Mouse (Mus musculus) urinary bladder, postnatal 36 days (tissue): ENCODE results near the gene Nt5c3b.

Experiments
- DNase-seq, 2 experiments: peaks; one replicate each; pipeline ENCODE4 v3.0.0; 2022; ENCODE audit warnings: low spot score in 2 of 2, mixed read lengths in 1 of 2

Gene Nt5c3b

GRCm38 (mm10) chr11:100399727-100400538 is 41.7 kb downstream of the Nt5c3b start:
- no peak for DNase-seq

GRCm38 (mm10) chr11:100399320-100399719 is 42.3 kb downstream of the Nt5c3b start:
- DNase-seq, result no peak

- no peak for DNase-seq
Observed at GRCm38 (mm10) chr11:100398517-100398916, 43.1 kb downstream of the Nt5c3b start.

- DNase-seq, result peak; percentile 99 to 100
Observed at GRCm38 (mm10) chr11:100397600-100398389, 43.8 kb downstream of the Nt5c3b start, which contains the start of gene Jup. Jup (minus strand) TSS chr11:100397763.

- DNase-seq, result peak in 1 of 2 experiments; percentile 48
Observed at GRCm38 (mm10) chr11:100396886-100397599, 44.6 kb downstream of the Nt5c3b start.

GRCm38 (mm10) chr11:100395861-100396631 is 45.6 kb downstream of the Nt5c3b start:
- peak in 1 of 2 experiments; percentile 34 for DNase-seq

- DNase-seq, result peak; percentile 62 to 83
Observed at GRCm38 (mm10) chr11:100395200-100395599, 46.4 kb downstream of the Nt5c3b start.

GRCm38 (mm10) chr11:100394353-100395074 is 47.1 kb downstream of the Nt5c3b start:
- no peak for DNase-seq

- DNase-seq, result peak; percentile 59 to 61
Observed at GRCm38 (mm10) chr11:100393733-100394132, 47.9 kb downstream of the Nt5c3b start.

- DNase-seq, result no peak
Observed at GRCm38 (mm10) chr11:100392958-100393357, 48.6 kb downstream of the Nt5c3b start.

GRCm38 (mm10) chr11:100391884-100392345 is 49.7 kb downstream of the Nt5c3b start:
- no peak for DNase-seq

- DNase-seq, result peak in 1 of 2 experiments; percentile 66
Observed at GRCm38 (mm10) chr11:100391081-100391883, 50.3 kb downstream of the Nt5c3b start.

- no peak for DNase-seq
Observed at GRCm38 (mm10) chr11:100389931-100390445, 51.6 kb downstream of the Nt5c3b start.

- DNase-seq, result peak in 1 of 2 experiments; percentile 67
Observed at GRCm38 (mm10) chr11:100388588-100388987, 53.0 kb downstream of the Nt5c3b start.

- peak in 1 of 2 experiments; percentile 61 for DNase-seq
Observed at GRCm38 (mm10) chr11:100387589-100388375, 53.8 kb downstream of the Nt5c3b start.

- no peak for DNase-seq
Observed at GRCm38 (mm10) chr11:100387111-100387510, 54.5 kb downstream of the Nt5c3b start.

- DNase-seq, result peak in 1 of 2 experiments; percentile 71
Observed at GRCm38 (mm10) chr11:100386586-100386985, 55.0 kb downstream of the Nt5c3b start.

- no peak for DNase-seq
Observed at GRCm38 (mm10) chr11:100385016-100385415, 56.6 kb downstream of the Nt5c3b start.
